Mouse (Mus musculus) forebrain, embryonic 13.5 days (tissue): Measurements from ENCODE around the gene 4930519G04Rik. TPM values are rescaled to one million over a fixed set of nuclear protein-coding genes. Genes with fewer than 3 reads are reported as not detected.

Experiments used
- ATAC-seq: fragments of 200-750 bp; cut with Nextera tagmentation; 2 replicates; pipeline ENCODE4 v1.8.0; 2017
- H3K27ac ChIP-seq: fragments of 300-500 bp; sonication (generic); 2 replicates; pipeline ENCODE4 v1.5.1; 2015; ENCODE audit warnings: inconsistent platforms, mild to moderate bottlenecking, moderate library complexity
- H3K27me3 ChIP-seq: fragments of 300-500 bp; sonication (generic); 2 replicates; pipeline ENCODE4 v1.6.1; 2015; ENCODE audit warnings: mild to moderate bottlenecking, inconsistent platforms
- H3K36me3 ChIP-seq: fragments of 300-500 bp; sonication (generic); 2 replicates; pipeline ENCODE4 v1.6.1; 2015; ENCODE audit warnings: mild to moderate bottlenecking, inconsistent platforms; ENCODE audit not compliant: poor library complexity, severe bottlenecking
- H3K4me1 ChIP-seq: fragments of 300-500 bp; sonication (generic); 2 replicates; pipeline ENCODE4 v1.6.1; 2015; ENCODE audit warnings: inconsistent platforms
- H3K4me2 ChIP-seq: fragments of 300-500 bp; sonication (generic); 2 replicates; pipeline ENCODE4 v1.6.1; 2015; ENCODE audit warnings: inconsistent platforms, mild to moderate bottlenecking, moderate library complexity
- H3K4me3 ChIP-seq: fragments of 300-500 bp; sonication (generic); 2 replicates; pipeline ENCODE4 v1.5.1; 2015; ENCODE audit warnings: mild to moderate bottlenecking, inconsistent platforms
- H3K9ac ChIP-seq: fragments of 300-500 bp; sonication (generic); 2 replicates; pipeline ENCODE4 v1.6.1; 2015; ENCODE audit warnings: mild to moderate bottlenecking, inconsistent platforms
- H3K9me3 ChIP-seq: fragments of 300-500 bp; sonication (generic); replicated peaks from 2 replicates; pipeline ENCODE4 v1.6.1; 2016; ENCODE audit warnings: inconsistent platforms
- WGBS: fragments of 180-500 bp; shearing (Covaris S2); methylation state at CpG from one replicate; pipeline ENCODE4 v1.1.7; 2015; 5-methylcytosine and 5-hydroxymethylcytosine counted together
- microRNA-seq: library from miRNA; unstranded; fragments of <30 nt; microRNA quantifications from one replicate; pipeline ENCODE4, GENCODE M21; 2016
- polyA plus RNA-seq: library from polyadenylated mRNA; unstranded; fragments of >200 nt; fragmentation: Nextera tagmentation; extraction: Ambion mirVana; gene quantifications from 2 replicates; pipeline ENCODE4 v1.2.1, GENCODE M21; 2015

The 4930519G04Rik gene
- polyA plus RNA-seq, 1 experiment from 2014 or later, result not detected

- Histone ChIP-seq H3K4me2 (no peak overlapping the region), H3K9me3 (no peaks in the 10 kb centered on the region), H3K27ac (no peak overlapping the region), H3K4me3 (no peak overlapping the region), H3K27me3 (no peaks in the 10 kb centered on the region), H3K9ac (no peak overlapping the region), H3K36me3 (no peaks in the 10 kb centered on the region), H3K4me1 (peaks cover 7% of the 10 kb centered on the region)
- 75% methylated on average over 19 of the region's 19 CpGs for WGBS
- no peak for ATAC-seq
Observed at GRCm38 (mm10) chr5:114921551-114922365, 68.3 kb downstream of the 4930519G04Rik start.

- no peaks in the 10 kb centered on the region for H3K27me3 ChIP-seq
- no peak overlapping the region for H3K4me3 ChIP-seq
- no peak overlapping the region for H3K27ac ChIP-seq
- peaks cover 7% of the 10 kb centered on the region for H3K4me1 ChIP-seq
- 64% methylated on average over 10 of the region's 10 CpGs for WGBS
- no peaks in the 10 kb centered on the region for H3K9me3 ChIP-seq
- no peak overlapping the region for H3K4me2 ChIP-seq
- H3K36me3 ChIP-seq, result no peaks in the 10 kb centered on the region
- H3K9ac ChIP-seq, result no peak overlapping the region
- ATAC-seq, result no peak
Observed at GRCm38 (mm10) chr5:114922366-114922731, 68.9 kb downstream of the 4930519G04Rik start.

GRCm38 (mm10) chr5:114922998-114923473 is 69.6 kb downstream of the 4930519G04Rik start, which contains the start of gene Oasl1:
Oasl1 (plus strand) TSS chr5:114923240.
- Histone ChIP-seq H3K9me3 (no peaks in the 10 kb centered on the region), H3K4me2 (peak within 1 kb of the TSS; percentile 36), H3K9ac (no peak within 1 kb of the TSS), H3K27ac (no peak within 1 kb of the TSS), H3K4me1 (peaks cover 7% of the 10 kb centered on the region), H3K27me3 (no peaks in the 10 kb centered on the region), H3K36me3 (no peaks in the 10 kb centered on the region), H3K4me3 (no peak within 1 kb of the TSS)
- ATAC-seq, result no peak
- WGBS, result 47% methylated on average over 15 of the region's 15 CpGs

GRCm38 (mm10) chr5:114926153-114926684 is 72.8 kb downstream of the 4930519G04Rik start:
- Histone ChIP-seq H3K9me3 (no peaks in the 10 kb centered on the region), H3K4me3 (no peak overlapping the region), H3K36me3 (no peaks in the 10 kb centered on the region), H3K27ac (no peak overlapping the region), H3K9ac (no peak overlapping the region), H3K27me3 (no peaks in the 10 kb centered on the region), H3K4me2 (no peak overlapping the region), H3K4me1 (peaks cover 7% of the 10 kb centered on the region)
- WGBS, result 63% methylated on average over 1 of the region's 1 CpGs
- no peak for ATAC-seq

- H3K4me3 ChIP-seq, result no peak overlapping the region
- no peaks in the 10 kb centered on the region for H3K27me3 ChIP-seq
- H3K36me3 ChIP-seq, result no peaks in the 10 kb centered on the region
- no peak overlapping the region for H3K4me2 ChIP-seq
- no peak overlapping the region for H3K27ac ChIP-seq
- WGBS, result 86% methylated on average over 9 of the region's 9 CpGs
- H3K4me1 ChIP-seq, result peaks cover 7% of the 10 kb centered on the region
- no peak for ATAC-seq
- H3K9me3 ChIP-seq, result no peaks in the 10 kb centered on the region
- H3K9ac ChIP-seq, result no peak overlapping the region
Observed at GRCm38 (mm10) chr5:114926753-114927152, 73.3 kb downstream of the 4930519G04Rik start.

GRCm38 (mm10) chr5:114931626-114932025 is 78.2 kb downstream of the 4930519G04Rik start:
- ATAC-seq, result no peak
- Histone ChIP-seq H3K9me3 (no peaks in the 10 kb centered on the region), H3K9ac (no peak overlapping the region), H3K4me3 (no peak overlapping the region), H3K36me3 (no peaks in the 10 kb centered on the region), H3K4me2 (no peak overlapping the region), H3K4me1 (peaks cover 6% of the 10 kb centered on the region; the same call in 1 of the 2 replicates), H3K27me3 (no peaks in the 10 kb centered on the region), H3K27ac (no peak overlapping the region)
- WGBS, result 65% methylated on average over 5 of the region's 5 CpGs

GRCm38 (mm10) chr5:114933206-114933605 is 79.7 kb downstream of the 4930519G04Rik start:
- H3K36me3 ChIP-seq, result no peaks in the 10 kb centered on the region
- ATAC-seq, result no peak
- no peak overlapping the region for H3K27ac ChIP-seq
- WGBS, result 83% methylated on average over 8 of the region's 8 CpGs
- H3K4me3 ChIP-seq, result no peak overlapping the region
- H3K9ac ChIP-seq, result no peak overlapping the region
- no peaks in the 10 kb centered on the region for H3K9me3 ChIP-seq
- peaks cover 6% of the 10 kb centered on the region; the same call in 1 of the 2 replicates for H3K4me1 ChIP-seq
- no peaks in the 10 kb centered on the region for H3K27me3 ChIP-seq
- H3K4me2 ChIP-seq, result no peak overlapping the region

Small RNA genes lying within 50 kb of the gene (microRNA-seq; reads per million reads assigned to microRNA genes)
- 7.5 reads per million, percentile 21 among the genes with 10 or more reads in this experiment for gene Mir6240

Other genes with a start within 250 kb of the 4930519G04Rik start
- gene Trpv4, start 195.2 kb upstream of the 4930519G04Rik start, polyA plus RNA-seq, result 0.39 and 0.47 TPM in 2 replicates
- gene Gltp, start 162.7 kb upstream of the 4930519G04Rik start, polyA plus RNA-seq, result 51.7 and 57.1 TPM in 2 replicates
- 22.6 and 23.8 TPM in 2 replicates for gene Tchp, start 145.9 kb upstream of the 4930519G04Rik start, polyA plus RNA-seq
- 26.8 and 30.0 TPM in 2 replicates for gene Ankrd13a, start 79.0 kb upstream of the 4930519G04Rik start, polyA plus RNA-seq
- 41.2 and 45.3 TPM in 2 replicates for gene Git2, start 78.1 kb upstream of the 4930519G04Rik start, polyA plus RNA-seq
- gene 1500011B03Rik, start 30.2 kb upstream of the 4930519G04Rik start, polyA plus RNA-seq, result 184 and 195 TPM in 2 replicates
- 0.76 and 0.87 TPM in 2 replicates for gene Gm9936, start 5.0 kb downstream of the 4930519G04Rik start, polyA plus RNA-seq
- 1.5 and 2.0 TPM in 2 replicates for gene Oasl2, start 43.3 kb downstream of the 4930519G04Rik start, polyA plus RNA-seq
- 0.15 and 0.28 TPM in 2 replicates for gene Oasl1, start 69.6 kb downstream of the 4930519G04Rik start, polyA plus RNA-seq
- 77.5 and 85.3 TPM in 2 replicates for gene 2210016L21Rik, start 88.5 kb downstream of the 4930519G04Rik start, polyA plus RNA-seq
- gene Hnf1a, start 117.4 kb downstream of the 4930519G04Rik start, polyA plus RNA-seq, result 0.05 and 0.06 TPM in 2 replicates
- 16.0 and 16.4 TPM in 2 replicates for gene Sppl3, start 157.5 kb downstream of the 4930519G04Rik start, polyA plus RNA-seq
- 38.4 and 40.9 TPM in 2 replicates for gene Gm10401, start 244.6 kb downstream of the 4930519G04Rik start, polyA plus RNA-seq